Mouse (Mus musculus) heart, embryonic 15.5 days (tissue): Measurements from ENCODE around the gene 4930579G24Rik. TPM values are rescaled to one million over a fixed set of nuclear protein-coding genes. Genes with fewer than 3 reads are reported as not detected.

ENCODE experiments used
- ATAC-seq: fragments of 200-750 bp; cut with Nextera tagmentation; replicated peaks from 2 replicates; pipeline ENCODE4 v1.8.0; 2017; ENCODE audit warnings: low read depth, moderate TSS enrichment; ENCODE audit not compliant: insufficient number of reproducible peaks, insufficient read depth, low FRiP score
- H3K27ac ChIP-seq: fragments of 300-500 bp; sonication (generic); 2 replicates; pipeline ENCODE4 v1.5.1; 2015; ENCODE audit warnings: mild to moderate bottlenecking, inconsistent platforms
- H3K27me3 ChIP-seq: fragments of 300-500 bp; sonication (generic); 2 replicates; pipeline ENCODE4 v1.6.1; 2015; ENCODE audit warnings: inconsistent platforms
- H3K36me3 ChIP-seq: fragments of 300-500 bp; sonication (generic); 2 replicates; pipeline ENCODE4 v1.6.1; 2015; ENCODE audit warnings: mild to moderate bottlenecking, inconsistent platforms
- H3K4me1 ChIP-seq: fragments of 300-500 bp; sonication (generic); replicated peaks from 2 replicates; pipeline ENCODE4 v1.6.1; 2015; ENCODE audit warnings: inconsistent platforms
- H3K4me2 ChIP-seq: fragments of 300-500 bp; sonication (generic); 2 replicates; pipeline ENCODE4 v1.6.1; 2015; ENCODE audit warnings: inconsistent platforms, mild to moderate bottlenecking, moderate library complexity
- H3K4me3 ChIP-seq: fragments of 300-500 bp; sonication (generic); 2 replicates; pipeline ENCODE4 v1.5.1; 2015; ENCODE audit warnings: mild to moderate bottlenecking, inconsistent platforms
- H3K9ac ChIP-seq: fragments of 300-500 bp; sonication (generic); 2 replicates; pipeline ENCODE4 v1.6.1; 2015; ENCODE audit warnings: mild to moderate bottlenecking, inconsistent platforms
- H3K9me3 ChIP-seq: fragments of 300-500 bp; sonication (generic); replicated peaks from 2 replicates; pipeline ENCODE4 v1.6.1; 2016; ENCODE audit warnings: inconsistent platforms
- WGBS: fragments of 180-500 bp; shearing (Covaris S2); methylation state at CpG from one replicate; pipeline ENCODE4 v1.1.7; 2015; ENCODE audit warnings: mixed read lengths; 5-methylcytosine and 5-hydroxymethylcytosine counted together
- polyA plus RNA-seq: library from polyadenylated mRNA; unstranded; fragments of >200 nt; fragmentation: Nextera tagmentation; extraction: Ambion mirVana; gene quantifications from 2 replicates; pipeline ENCODE4 v1.2.1, GENCODE M21; 2015

4930579G24Rik gene
- polyA plus RNA-seq, 1 experiment from 2014 or later = 22.6 TPM

GRCm38 (mm10) chr3:79629416-79629730 lies 494 bp downstream of the 4930579G24Rik start, which contains the start of gene Etfdh:
TSS of gene Etfdh (minus strand) at chr3:79629500.
- Histone ChIP-seq H3K36me3 (peaks cover 24% of the 10 kb centered on the region), H3K9me3 (no peaks in the 10 kb centered on the region), H3K27me3 (no peaks in the 10 kb centered on the region), H3K4me3 (peak within 1 kb of the TSS; percentile 74), H3K9ac (peak within 1 kb of the TSS; percentile 78), H3K27ac (peak within 1 kb of the TSS; percentile 88), H3K4me1 (peaks cover 8% of the 10 kb centered on the region), H3K4me2 (peak within 1 kb of the TSS; percentile 78)
- ATAC-seq = peak; percentile 25
- 1% methylated on average over 11 of the region's 11 CpGs for WGBS

- Histone ChIP-seq H3K4me1 (no peaks in the 10 kb centered on the region), H3K36me3 (no peaks in the 10 kb centered on the region), H3K27ac (no peak overlapping the region), H3K4me3 (no peak overlapping the region), H3K27me3 (no peaks in the 10 kb centered on the region), H3K9me3 (no peaks in the 10 kb centered on the region), H3K9ac (no peak overlapping the region), H3K4me2 (no peak overlapping the region)
- ATAC-seq = no peak
- WGBS = 83% methylated on average over 6 of the region's 6 CpGs
These were observed 23.2 kb downstream of the 4930579G24Rik start for GRCm38 (mm10) chr3:79652129-79652528.

GRCm38 (mm10) chr3:79656682-79657081 lies 27.8 kb downstream of the 4930579G24Rik start:
- Histone ChIP-seq H3K36me3 (no peaks in the 10 kb centered on the region), H3K9ac (no peak overlapping the region), H3K9me3 (no peaks in the 10 kb centered on the region), H3K4me2 (no peak overlapping the region), H3K27me3 (no peaks in the 10 kb centered on the region), H3K4me3 (no peak overlapping the region), H3K27ac (no peak overlapping the region), H3K4me1 (no peaks in the 10 kb centered on the region)
- ATAC-seq = no peak
- 67% methylated on average over 5 of the region's 5 CpGs for WGBS

DNA sequence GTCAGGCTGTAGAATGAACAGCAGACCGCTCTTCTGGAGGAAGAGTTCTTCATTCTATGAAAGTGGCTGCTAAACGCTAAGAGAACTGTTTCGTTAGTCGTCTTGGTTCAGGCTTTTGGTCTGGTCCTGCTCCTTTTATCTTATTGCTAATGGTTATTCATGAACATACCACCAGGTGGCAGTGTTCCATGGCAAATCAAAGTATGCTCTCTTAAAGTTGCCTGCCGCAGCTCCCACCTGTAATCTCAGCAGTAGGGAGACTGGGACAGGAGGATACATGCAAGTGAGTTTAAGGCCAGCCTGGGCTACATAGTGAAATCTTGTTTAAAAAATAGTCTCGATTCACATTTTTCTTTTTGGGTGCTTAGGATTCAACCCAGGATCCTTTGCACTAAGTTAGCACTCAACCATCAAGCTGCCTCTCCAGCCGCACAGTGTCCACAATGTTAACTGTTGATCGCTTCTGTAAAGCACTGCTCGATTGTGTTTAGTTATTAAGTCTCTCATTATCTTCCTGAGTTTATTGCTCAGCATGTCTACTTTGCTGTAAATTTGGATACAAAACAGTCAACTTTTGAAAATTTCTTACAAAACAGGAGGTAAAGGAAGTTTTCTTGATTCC lies 36.0 kb downstream of the 4930579G24Rik start:
- ATAC-seq = 0 out of 2 replicates have a peak, but pooled peaks have one; percentile 50
- no peak overlapping the region for H3K27ac ChIP-seq
- no peaks in the 10 kb centered on the region for H3K36me3 ChIP-seq
- H3K4me2 ChIP-seq = no peak overlapping the region
- H3K4me3 ChIP-seq = no peak overlapping the region
- H3K4me1 ChIP-seq = no peaks in the 10 kb centered on the region
- no peak overlapping the region for H3K9ac ChIP-seq
- no peaks in the 10 kb centered on the region for H3K9me3 ChIP-seq
- 34% methylated on average over 9 of the region's 9 CpGs for WGBS
- H3K27me3 ChIP-seq = no peaks in the 10 kb centered on the region

- Histone ChIP-seq H3K4me1 (no peaks in the 10 kb centered on the region), H3K9me3 (no peaks in the 10 kb centered on the region), H3K9ac (no peak overlapping the region), H3K4me2 (no peak overlapping the region), H3K27ac (no peak overlapping the region), H3K4me3 (no peak overlapping the region), H3K36me3 (no peaks in the 10 kb centered on the region), H3K27me3 (no peaks in the 10 kb centered on the region)
- WGBS = 79% methylated on average over 7 of the region's 7 CpGs
- no peak for ATAC-seq
These were observed 41.7 kb downstream of the 4930579G24Rik start for GRCm38 (mm10) chr3:79670556-79670955.

- no peak for ATAC-seq
- 81% methylated on average over 16 of the region's 16 CpGs for WGBS
- no peaks in the 10 kb centered on the region for H3K9me3 ChIP-seq
These were observed 43.3 kb downstream of the 4930579G24Rik start for GRCm38 (mm10) chr3:79672188-79672587.

DNA sequence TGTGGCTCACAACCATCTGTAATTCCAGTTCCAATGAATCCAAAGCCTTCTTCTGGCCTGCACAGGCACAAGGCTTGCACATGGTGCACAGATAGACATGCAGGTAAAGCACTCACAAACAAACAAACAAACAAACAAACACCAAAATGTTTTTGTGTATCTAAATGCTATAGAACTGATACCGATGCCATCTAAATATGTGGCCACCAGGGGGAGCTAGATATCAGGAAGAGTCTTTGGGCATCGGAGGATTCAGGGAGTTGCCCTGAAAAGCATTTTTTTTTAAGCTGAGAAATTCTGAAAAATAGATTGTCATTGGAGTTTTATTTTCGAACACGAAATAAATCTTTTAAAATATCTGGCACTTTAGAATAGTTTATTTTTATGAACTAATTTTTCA lies 44.2 kb downstream of the 4930579G24Rik start:
- H3K27me3 ChIP-seq = no peaks in the 10 kb centered on the region
- H3K4me3 ChIP-seq = no peak overlapping the region
- H3K9me3 ChIP-seq = no peaks in the 10 kb centered on the region
- no peak overlapping the region for H3K9ac ChIP-seq
- H3K27ac ChIP-seq = no peak overlapping the region
- 11% methylated on average over 4 of the region's 4 CpGs for WGBS
- H3K36me3 ChIP-seq = no peaks in the 10 kb centered on the region
- no peaks in the 10 kb centered on the region for H3K4me1 ChIP-seq
- H3K4me2 ChIP-seq = no peak overlapping the region
- no peak for ATAC-seq

More at GRCm38 (mm10) chr3:79672188-79672587, 43.3 kb downstream of the 4930579G24Rik start:
- no peaks in the 10 kb centered on the region for H3K4me1 ChIP-seq
- no peaks in the 10 kb centered on the region for H3K36me3 ChIP-seq
- no peak overlapping the region for H3K27ac ChIP-seq
- H3K9ac ChIP-seq = no peak overlapping the region
- no peak overlapping the region for H3K4me3 ChIP-seq
- no peaks in the 10 kb centered on the region for H3K27me3 ChIP-seq
- no peak overlapping the region for H3K4me2 ChIP-seq

- Histone ChIP-seq H3K36me3 (no peaks in the 10 kb centered on the region), H3K27me3 (no peaks in the 10 kb centered on the region), H3K4me1 (no peaks in the 10 kb centered on the region), H3K9ac (no peak overlapping the region), H3K9me3 (no peaks in the 10 kb centered on the region), H3K4me3 (no peak overlapping the region), H3K27ac (no peak overlapping the region), H3K4me2 (no peak overlapping the region)
- no peak for ATAC-seq
- WGBS = 76% methylated on average over 5 of the region's 5 CpGs
These were observed 45.8 kb downstream of the 4930579G24Rik start for GRCm38 (mm10) chr3:79674641-79675040.

DNA sequence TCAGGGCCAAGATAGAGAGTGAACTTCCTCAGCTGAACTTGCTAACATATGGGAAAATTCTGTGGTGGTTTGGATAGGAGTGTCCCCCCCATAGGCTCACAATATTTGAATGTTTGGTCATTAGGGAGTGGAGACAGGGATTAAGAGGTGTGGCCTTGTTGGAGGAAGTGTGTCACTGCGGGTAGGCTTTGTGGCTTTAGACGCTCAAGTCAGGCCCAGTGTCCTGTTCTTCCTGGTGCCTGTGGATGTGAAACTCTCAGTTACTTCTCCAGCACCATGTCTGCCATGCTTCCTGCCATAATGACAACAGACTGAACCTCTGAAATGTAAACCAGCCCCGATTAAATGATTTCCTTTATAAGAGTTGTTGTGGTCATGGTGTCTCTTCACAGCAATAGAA lies 47.5 kb downstream of the 4930579G24Rik start:
- H3K4me1 ChIP-seq = no peaks in the 10 kb centered on the region
- H3K4me3 ChIP-seq = no peak overlapping the region
- H3K9ac ChIP-seq = no peak overlapping the region
- no peaks in the 10 kb centered on the region for H3K9me3 ChIP-seq
- ATAC-seq = no peak
- no peaks in the 10 kb centered on the region for H3K27me3 ChIP-seq
- H3K27ac ChIP-seq = no peak overlapping the region
- H3K36me3 ChIP-seq = no peaks in the 10 kb centered on the region
- no peak overlapping the region for H3K4me2 ChIP-seq
- 85% methylated on average over 3 of the region's 3 CpGs for WGBS

Other genes with a start within 250 kb of the 4930579G24Rik start
- 2.9 and 3.6 TPM in 2 replicates for gene Fnip2, start 61.3 kb upstream of the 4930579G24Rik start, polyA plus RNA-seq
- 91.9 and 99.3 TPM in 2 replicates for gene Ppid, start 37.7 kb upstream of the 4930579G24Rik start, polyA plus RNA-seq
- gene Etfdh, start 421 bp downstream of the 4930579G24Rik start, polyA plus RNA-seq = 159 and 187 TPM in 2 replicates
- gene Rxfp1, start 108.8 kb downstream of the 4930579G24Rik start, polyA plus RNA-seq = 9.2 and 10.3 TPM in 2 replicates
- gene Tmem144, start 223.7 kb downstream of the 4930579G24Rik start, polyA plus RNA-seq = 8.3 and 8.9 TPM in 2 replicates